Mouse (Mus musculus): ENCODE data around the gene Pnma1. TPM values are rescaled to one million over a fixed set of nuclear protein-coding genes. Genes with fewer than 3 reads are reported as not detected.

Gene Pnma1
- polyA plus RNA-seq, 1 experiment from 2014 or later, result 3.6 TPM

GRCm38 (mm10) chr12:84161116-84161515, 12.8 kb upstream of the Pnma1 start:
- H3K27ac ChIP-seq, result no peak overlapping the region
- DNase-seq (ENCODE audit: low spot score), result no peak
- H3K4me1 ChIP-seq (replicated peaks), result 0 out of 2 replicates have a peak, but pooled peaks cover 10% of the 10 kb centered on the region
- H3K4me3 ChIP-seq, result no peak overlapping the region
- H3K27me3 ChIP-seq (ENCODE audit: insufficient read depth, poor library complexity, severe bottlenecking), result no peaks in the 10 kb centered on the region
- WGBS, result 82% methylated on average over 8 of the region's 8 CpGs
- no peaks in the 10 kb centered on the region for H3K9me3 ChIP-seq
- H3K36me3 ChIP-seq, result peaks cover 86% of the 10 kb centered on the region

GRCm38 (mm10) chr12:84160491-84160890, 12.2 kb upstream of the Pnma1 start:
- Histone ChIP-seq H3K36me3 (peaks cover 92% of the 10 kb centered on the region), H3K27ac (no peak overlapping the region), H3K27me3 (ENCODE audit: insufficient read depth, poor library complexity, severe bottlenecking) (no peaks in the 10 kb centered on the region), H3K9me3 (no peaks in the 10 kb centered on the region), H3K4me1 (replicated peaks) (0 out of 2 replicates have a peak, but pooled peaks cover 4% of the 10 kb centered on the region), H3K4me3 (no peak overlapping the region)
- DNase-seq (ENCODE audit: low spot score), result no peak
- 95% methylated on average over 8 of the region's 8 CpGs for WGBS

DNA sequence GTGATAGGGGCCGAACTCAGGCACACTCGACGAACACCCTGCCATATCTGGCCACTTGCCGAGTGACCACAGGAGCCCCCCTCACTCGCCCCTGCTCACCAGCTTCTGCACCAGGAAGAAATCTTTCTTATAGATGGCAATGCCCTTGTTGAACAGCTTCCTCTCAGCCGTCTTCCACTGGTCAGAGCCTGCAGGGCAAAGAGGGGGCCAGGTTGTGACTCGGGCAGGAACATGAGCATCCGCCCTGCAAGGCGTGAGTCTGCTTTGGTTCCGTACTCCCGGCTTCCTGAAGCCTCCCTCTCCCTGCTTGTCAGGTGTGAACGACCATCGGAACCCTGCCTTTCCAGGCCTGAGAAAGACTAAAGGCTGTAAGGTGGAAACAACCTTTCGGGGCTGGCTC, 9.9 kb upstream of the Pnma1 start:
- peaks cover 95% of the 10 kb centered on the region for H3K36me3 ChIP-seq

GRCm38 (mm10) chr12:84156210-84156609, 7.9 kb upstream of the Pnma1 start:
- Histone ChIP-seq H3K27ac (no peak overlapping the region), H3K27me3 (ENCODE audit: insufficient read depth, poor library complexity, severe bottlenecking) (no peaks in the 10 kb centered on the region), H3K4me3 (no peak overlapping the region), H3K4me1 (replicated peaks) (peaks cover 10% of the 10 kb centered on the region), H3K9me3 (no peaks in the 10 kb centered on the region), H3K36me3 (peaks cover 99% of the 10 kb centered on the region)
- DNase-seq (ENCODE audit: low spot score), result no peak
- 95% methylated on average over 18 of the region's 18 CpGs for WGBS

More for the DNA sequence above, 9.9 kb upstream of the Pnma1 start:
- Histone ChIP-seq H3K27me3 (ENCODE audit: insufficient read depth, poor library complexity, severe bottlenecking) (no peaks in the 10 kb centered on the region), H3K27ac (no peak overlapping the region), H3K4me3 (no peak overlapping the region), H3K9me3 (no peaks in the 10 kb centered on the region), H3K4me1 (replicated peaks) (0 out of 2 replicates have a peak, but pooled peaks cover 4% of the 10 kb centered on the region)
- DNase-seq (ENCODE audit: low spot score), result no peak
- WGBS, result 94% methylated on average over 14 of the region's 14 CpGs

- no peak overlapping the region for H3K27ac ChIP-seq
- no peak for DNase-seq (ENCODE audit: low spot score)
- H3K4me3 ChIP-seq, result no peak overlapping the region
- H3K9me3 ChIP-seq, result no peaks in the 10 kb centered on the region
- H3K36me3 ChIP-seq, result peaks cover 96% of the 10 kb centered on the region
- 89% methylated on average over 2 of the region's 2 CpGs for WGBS
- peaks cover 17% of the 10 kb centered on the region for H3K4me1 ChIP-seq (replicated peaks)
- no peaks in the 10 kb centered on the region for H3K27me3 ChIP-seq (ENCODE audit: insufficient read depth, poor library complexity, severe bottlenecking)
Measured at GRCm38 (mm10) chr12:84155523-84155871, 7.2 kb upstream of the Pnma1 start.

DNA sequence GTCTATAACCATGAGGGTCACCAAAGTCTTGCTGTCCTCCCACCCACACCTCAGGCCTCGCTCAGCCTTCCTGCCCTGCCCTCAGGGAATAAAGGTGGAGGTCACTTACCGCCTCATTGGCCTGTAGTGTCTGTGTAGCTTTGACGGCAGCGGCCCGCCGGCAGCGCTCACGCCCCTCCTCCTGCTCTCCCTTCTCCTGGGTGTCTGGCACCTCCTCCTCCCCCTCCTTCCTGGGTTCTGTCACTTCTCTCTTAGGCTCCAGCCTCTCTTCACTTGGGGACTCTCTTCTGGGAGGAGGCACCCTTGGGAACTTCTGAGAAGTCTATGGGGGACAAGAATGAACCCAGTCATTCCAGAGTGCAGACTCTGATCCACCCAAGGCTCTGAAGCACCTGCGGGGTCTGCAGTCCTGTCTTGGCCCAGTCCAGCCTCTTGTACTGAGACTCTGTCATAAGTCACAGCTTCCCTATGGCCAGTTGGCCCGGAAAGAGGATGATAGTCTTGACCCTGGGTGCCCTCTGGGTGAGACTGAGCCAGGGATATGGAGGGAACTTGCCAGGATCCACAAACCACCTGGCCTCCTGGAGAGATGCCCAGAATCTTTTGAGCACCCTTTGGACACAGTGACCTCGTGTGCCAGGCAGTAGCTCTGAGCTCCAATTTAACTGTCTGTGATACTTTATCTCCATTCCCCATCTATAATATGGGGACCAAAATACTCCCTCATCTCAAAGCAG, 6.7 kb upstream of the Pnma1 start:
- Histone ChIP-seq H3K27me3 (ENCODE audit: insufficient read depth, poor library complexity, severe bottlenecking) (no peaks in the 10 kb centered on the region), H3K4me1 (replicated peaks) (peaks cover 23% of the 10 kb centered on the region), H3K36me3 (peaks cover 90% of the 10 kb centered on the region), H3K27ac (no peak overlapping the region), H3K4me3 (no peak overlapping the region), H3K9me3 (no peaks in the 10 kb centered on the region)
- WGBS, result 68% methylated on average over 11 of the region's 11 CpGs
- no peak for DNase-seq (ENCODE audit: low spot score)

- Histone ChIP-seq H3K27me3 (ENCODE audit: insufficient read depth, poor library complexity, severe bottlenecking) (no peaks in the 10 kb centered on the region), H3K4me1 (replicated peaks) (peaks cover 36% of the 10 kb centered on the region), H3K36me3 (peaks cover 75% of the 10 kb centered on the region), H3K9me3 (no peaks in the 10 kb centered on the region), H3K4me3 (no peak overlapping the region), H3K27ac (no peak overlapping the region)
- 85% methylated on average over 6 of the region's 6 CpGs for WGBS
- DNase-seq (ENCODE audit: low spot score), result no peak
Measured at GRCm38 (mm10) chr12:84153414-84153813, 5.1 kb upstream of the Pnma1 start.

- Histone ChIP-seq H3K4me1 (replicated peaks) (peaks cover 45% of the 10 kb centered on the region), H3K4me3 (no peak overlapping the region), H3K9me3 (no peaks in the 10 kb centered on the region), H3K36me3 (peaks cover 67% of the 10 kb centered on the region), H3K27ac (0 out of 2 replicates have a peak overlapping the region, but pooled peaks have one; percentile 45), H3K27me3 (ENCODE audit: insufficient read depth, poor library complexity, severe bottlenecking) (no peaks in the 10 kb centered on the region; the same call in 1 of the 2 replicates)
- DNase-seq (ENCODE audit: low spot score), result no peak
- 78% methylated on average over 32 of the region's 32 CpGs for WGBS
Measured at GRCm38 (mm10) chr12:84152352-84153190, 4.3 kb upstream of the Pnma1 start.

DNA sequence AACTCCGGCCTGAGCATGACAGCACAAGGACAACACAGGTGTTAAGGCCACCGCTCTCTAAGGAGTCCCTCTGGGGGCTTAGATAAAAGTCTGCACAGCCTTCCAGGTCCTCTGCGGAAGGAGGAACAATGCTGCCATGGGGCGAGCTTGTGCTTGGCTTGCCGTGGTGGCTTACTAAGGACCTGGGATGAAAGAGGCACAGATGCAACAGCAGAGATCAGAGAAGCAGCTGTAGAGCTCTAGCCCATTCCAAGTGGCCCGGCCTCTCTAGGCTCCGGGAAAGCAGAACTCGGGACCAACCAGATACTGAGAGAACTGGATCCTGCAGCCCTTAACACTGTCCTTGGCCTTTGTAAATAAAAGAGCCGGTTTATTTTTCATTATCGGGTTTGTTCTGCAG, 3.6 kb upstream of the Pnma1 start:
- Histone ChIP-seq H3K27me3 (ENCODE audit: insufficient read depth, poor library complexity, severe bottlenecking) (no peaks in the 10 kb centered on the region; the same call in 1 of the 2 replicates), H3K4me3 (no peak overlapping the region), H3K36me3 (peaks cover 67% of the 10 kb centered on the region), H3K4me1 (replicated peaks) (peaks cover 51% of the 10 kb centered on the region), H3K9me3 (no peaks in the 10 kb centered on the region), H3K27ac (peak overlapping the region; percentile 45; the same call in 1 of the 2 replicates)
- WGBS, result 91% methylated on average over 10 of the region's 10 CpGs
- no peak for DNase-seq (ENCODE audit: low spot score)

GRCm38 (mm10) chr12:84150976-84151375, 2.7 kb upstream of the Pnma1 start:
- H3K36me3 ChIP-seq, result peaks cover 63% of the 10 kb centered on the region
- H3K4me3 ChIP-seq, result no peak overlapping the region
- WGBS, result 83% methylated on average over 6 of the region's 6 CpGs
- H3K27ac ChIP-seq, result 0 out of 2 replicates have a peak overlapping the region, but pooled peaks have one; percentile 12
- no peaks in the 10 kb centered on the region for H3K9me3 ChIP-seq
- no peak for DNase-seq (ENCODE audit: low spot score)
- peaks cover 56% of the 10 kb centered on the region for H3K4me1 ChIP-seq (replicated peaks)
- H3K27me3 ChIP-seq (ENCODE audit: insufficient read depth, poor library complexity, severe bottlenecking), result no peaks in the 10 kb centered on the region; the same call in 1 of the 2 replicates

GRCm38 (mm10) chr12:84149971-84150370, 1.7 kb upstream of the Pnma1 start:
- H3K9me3 ChIP-seq, result no peaks in the 10 kb centered on the region
- H3K4me1 ChIP-seq (replicated peaks), result peaks cover 56% of the 10 kb centered on the region
- peaks cover 53% of the 10 kb centered on the region for H3K36me3 ChIP-seq
- H3K27me3 ChIP-seq (ENCODE audit: insufficient read depth, poor library complexity, severe bottlenecking), result no peaks in the 10 kb centered on the region; the same call in 1 of the 2 replicates
- H3K27ac ChIP-seq, result peak overlapping the region; percentile 81
- 61% methylated on average over 15 of the region's 15 CpGs for WGBS
- peak; percentile 30 for DNase-seq (ENCODE audit: low spot score)
- no peak overlapping the region for H3K4me3 ChIP-seq

- Histone ChIP-seq H3K9me3 (no peaks in the 10 kb centered on the region), H3K27me3 (ENCODE audit: insufficient read depth, poor library complexity, severe bottlenecking) (no peaks in the 10 kb centered on the region; the same call in 1 of the 2 replicates), H3K4me1 (replicated peaks) (peaks cover 56% of the 10 kb centered on the region), H3K36me3 (peaks cover 48% of the 10 kb centered on the region), H3K27ac (peak overlapping the region; percentile 93), H3K4me3 (peak overlapping the region; percentile 72)
- no peak for DNase-seq (ENCODE audit: low spot score)
- WGBS, result 10% methylated on average over 10 of the region's 10 CpGs
Measured at GRCm38 (mm10) chr12:84148622-84149012, 328 bp upstream of the Pnma1 start.

All from hindbrain, embryonic 10.5 days (tissue).